Mouse (Mus musculus) urinary bladder, postnatal 4 days (tissue): Measurements from ENCODE around the gene Adgrg6.

Source experiments
- DNase-seq, 2 experiments: peaks; one replicate each; pipeline ENCODE4 v3.0.0; 2021 to 2022; ENCODE audit warnings: low spot score in 2 of 2

The Adgrg6 gene

DNA sequence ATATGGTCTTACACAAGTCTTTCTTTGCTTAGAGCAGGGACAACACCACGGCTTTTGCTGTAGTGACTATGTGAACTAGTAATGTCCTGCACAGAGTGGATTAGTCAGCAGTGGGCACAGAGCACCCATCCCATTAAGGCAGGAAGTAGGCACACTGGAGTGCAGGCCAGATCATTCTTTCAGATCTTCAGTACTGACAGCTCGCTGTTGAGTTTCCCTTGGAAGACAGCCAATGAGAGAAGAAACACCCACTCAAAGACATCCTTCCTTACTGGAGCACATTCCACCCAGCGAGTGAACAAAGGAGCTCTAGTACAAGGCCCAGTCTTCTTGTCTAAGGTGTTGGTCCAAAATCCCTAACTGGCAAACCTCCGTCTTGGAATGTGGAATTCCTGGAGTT, 53.6 kb downstream of the Adgrg6 start:
- no peak for DNase-seq

DNA sequence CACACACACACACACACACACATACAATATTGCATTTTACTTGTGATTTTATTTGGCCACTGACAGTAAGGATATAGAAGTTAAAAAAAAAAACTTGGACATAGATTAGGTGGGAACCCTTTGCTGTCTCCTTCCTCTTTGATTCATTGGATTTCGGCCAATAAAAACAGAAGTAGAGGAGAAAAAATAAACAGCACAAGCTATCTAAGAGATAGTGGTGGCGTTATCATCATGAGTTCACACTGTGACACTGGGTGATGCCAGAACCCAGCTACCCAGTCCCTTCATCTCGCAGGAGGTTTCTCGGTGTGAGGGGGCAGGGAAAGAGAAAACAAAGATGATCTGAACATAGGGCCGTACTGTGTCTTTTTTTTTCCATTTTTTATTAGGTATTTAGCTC, 62.2 kb downstream of the Adgrg6 start:
- no peak for DNase-seq

DNA sequence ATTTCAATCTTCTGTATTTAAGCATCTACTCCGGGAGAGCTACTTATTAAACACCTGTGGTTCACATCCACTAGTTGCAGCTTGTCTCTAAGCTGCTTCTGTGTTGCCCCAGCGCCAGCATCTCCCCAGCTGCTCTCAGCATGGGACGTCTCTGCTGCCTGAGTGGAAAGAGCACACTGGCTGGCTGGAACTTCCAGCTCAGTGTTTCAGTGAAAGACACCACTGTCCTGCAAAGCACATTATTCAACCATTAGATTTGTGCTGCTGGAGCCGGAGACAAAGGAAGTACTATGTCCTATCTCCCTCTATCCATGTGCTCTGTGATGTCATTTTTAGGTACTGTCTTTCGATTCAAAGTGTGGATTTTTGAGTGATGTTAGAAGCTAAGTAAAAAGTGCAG, 63.0 kb downstream of the Adgrg6 start:
- no peak for DNase-seq

DNA sequence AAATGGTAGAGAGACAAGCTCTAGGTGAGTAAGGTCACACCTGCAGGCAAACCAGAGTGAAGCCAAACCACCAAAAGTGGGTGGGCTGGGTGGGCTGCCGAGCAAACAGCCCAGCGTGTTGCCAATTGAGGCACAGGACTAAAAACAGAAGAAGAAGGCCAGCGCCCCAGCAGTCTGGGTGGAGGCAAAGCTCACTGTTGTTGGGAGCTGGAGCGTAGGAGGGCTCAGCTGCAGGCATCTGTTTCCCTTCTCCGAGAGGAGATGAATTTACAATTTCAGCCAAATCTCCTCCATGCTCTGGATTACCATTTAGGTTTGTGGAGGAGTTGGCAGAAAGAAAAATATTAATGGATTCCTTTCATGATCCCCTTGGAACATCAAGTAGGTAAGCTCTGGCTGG, 64.5 kb downstream of the Adgrg6 start:
- DNase-seq = no peak

DNA sequence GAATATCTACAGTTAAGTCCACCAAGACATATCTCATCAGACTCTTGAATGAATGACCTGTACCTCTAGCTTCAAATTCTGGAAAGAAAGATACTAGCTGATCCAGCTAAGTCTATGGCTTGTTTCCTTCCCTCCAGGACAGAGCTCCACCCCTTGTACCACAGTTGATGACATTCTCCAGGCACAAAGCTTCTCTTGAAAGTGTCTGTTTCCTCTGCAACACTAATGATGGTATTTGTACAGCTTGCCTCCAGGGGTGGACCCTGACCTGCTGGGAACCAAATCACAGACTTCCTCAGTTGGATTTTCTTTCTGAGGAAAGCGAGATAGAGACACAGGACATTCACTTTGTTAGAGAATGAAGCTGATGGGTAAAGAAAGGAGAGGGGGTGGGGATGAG, 69.1 kb downstream of the Adgrg6 start:
- no peak for DNase-seq

DNA sequence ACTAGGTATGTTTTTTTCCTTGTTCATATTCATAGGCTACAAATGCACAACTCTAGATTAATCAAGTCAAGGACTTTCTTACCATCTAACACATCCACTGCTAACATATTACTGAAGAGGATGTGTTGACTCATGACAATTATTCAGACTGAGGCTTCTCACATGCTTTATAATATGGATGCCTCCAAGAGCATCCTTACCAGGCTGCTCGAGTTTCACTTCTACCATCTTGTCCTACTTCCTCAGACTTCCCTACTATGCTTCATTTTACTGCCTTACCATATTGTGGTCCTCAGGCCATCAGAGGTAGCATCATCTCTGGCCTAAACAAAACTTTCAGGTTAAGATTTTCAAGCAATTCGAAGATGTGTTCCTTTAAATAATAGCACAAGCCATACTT, 69.8 kb downstream of the Adgrg6 start:
- no peak for DNase-seq

GRCm38 (mm10) chr10:14474541-14475305, 70.7 kb downstream of the Adgrg6 start:
- DNase-seq = no peak

DNA sequence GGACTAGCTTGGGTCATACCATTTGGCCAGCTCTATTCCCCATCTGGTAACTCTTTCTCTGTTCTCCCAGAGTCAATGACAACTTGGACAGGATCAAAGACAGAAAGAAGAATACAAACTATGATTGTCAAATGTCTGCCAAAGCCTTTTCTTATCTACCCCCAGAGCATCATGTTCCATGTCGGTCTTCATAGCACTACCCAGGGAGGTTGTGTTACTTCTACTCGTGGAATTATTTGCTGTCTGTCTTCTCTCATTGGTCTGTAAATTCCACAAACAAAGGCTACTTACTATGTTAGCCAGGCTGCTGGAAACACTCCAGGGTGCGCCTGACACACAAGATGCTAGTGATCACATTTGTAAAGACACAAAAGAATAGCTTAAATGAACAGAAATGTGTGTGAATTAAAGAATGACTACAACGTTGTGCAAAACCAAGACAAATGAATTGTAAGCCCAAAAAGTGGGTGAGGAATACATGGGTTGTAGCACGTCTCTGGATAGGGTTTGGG, 74.4 kb downstream of the Adgrg6 start:
- no peak for DNase-seq

DNA sequence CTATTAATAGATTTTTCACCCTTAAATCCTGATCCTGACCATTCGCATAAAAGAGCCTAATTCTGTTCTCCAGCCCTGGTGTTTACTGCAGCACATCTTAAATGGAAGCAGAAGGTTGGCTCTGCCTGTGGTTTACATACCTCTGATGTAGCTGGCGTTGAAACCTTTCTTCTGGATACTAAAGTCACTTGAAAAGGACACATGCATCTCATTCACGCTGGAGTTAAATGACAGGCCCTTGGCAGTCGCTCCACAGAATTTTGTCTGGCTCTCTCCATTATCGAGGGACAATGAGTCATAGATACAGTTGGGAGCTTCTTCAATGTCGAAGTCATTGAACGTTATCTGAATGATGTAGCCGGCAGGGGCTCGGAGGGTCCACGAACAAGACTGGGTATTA, 76.8 kb downstream of the Adgrg6 start:
- DNase-seq = no peak

DNA sequence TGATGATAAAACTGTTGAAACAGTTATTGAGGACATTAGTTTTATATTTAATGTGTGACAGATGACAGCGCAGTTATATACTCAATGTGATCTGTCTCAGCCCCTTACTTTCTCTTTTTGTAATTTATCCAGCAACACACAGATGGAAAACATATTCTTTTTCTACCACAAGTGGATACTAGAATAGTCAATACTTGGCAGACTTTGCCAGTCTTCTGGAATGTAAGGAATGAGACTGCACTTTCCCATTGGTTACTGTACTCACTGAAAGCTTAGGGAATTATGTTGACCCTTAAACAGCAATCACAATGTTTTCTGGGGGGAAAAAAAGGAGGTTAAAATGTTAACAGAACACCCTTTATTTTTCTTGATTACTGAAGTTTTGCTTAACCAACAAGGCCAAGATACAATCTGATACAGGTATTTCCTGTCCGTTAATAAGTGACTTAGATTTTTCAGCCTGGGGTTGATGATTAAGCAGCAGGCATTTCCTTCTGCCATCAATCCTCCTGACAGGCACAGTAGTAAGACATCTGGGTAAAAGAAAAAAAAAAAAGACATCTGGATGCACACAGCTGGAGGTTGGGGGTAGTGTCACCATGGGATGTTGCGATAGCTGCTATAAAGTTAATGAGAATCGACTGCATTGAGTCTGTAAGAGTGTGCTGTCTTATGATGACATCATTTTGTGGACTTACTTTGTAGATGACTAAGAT, 81.5 kb downstream of the Adgrg6 start:
- no peak for DNase-seq

DNA sequence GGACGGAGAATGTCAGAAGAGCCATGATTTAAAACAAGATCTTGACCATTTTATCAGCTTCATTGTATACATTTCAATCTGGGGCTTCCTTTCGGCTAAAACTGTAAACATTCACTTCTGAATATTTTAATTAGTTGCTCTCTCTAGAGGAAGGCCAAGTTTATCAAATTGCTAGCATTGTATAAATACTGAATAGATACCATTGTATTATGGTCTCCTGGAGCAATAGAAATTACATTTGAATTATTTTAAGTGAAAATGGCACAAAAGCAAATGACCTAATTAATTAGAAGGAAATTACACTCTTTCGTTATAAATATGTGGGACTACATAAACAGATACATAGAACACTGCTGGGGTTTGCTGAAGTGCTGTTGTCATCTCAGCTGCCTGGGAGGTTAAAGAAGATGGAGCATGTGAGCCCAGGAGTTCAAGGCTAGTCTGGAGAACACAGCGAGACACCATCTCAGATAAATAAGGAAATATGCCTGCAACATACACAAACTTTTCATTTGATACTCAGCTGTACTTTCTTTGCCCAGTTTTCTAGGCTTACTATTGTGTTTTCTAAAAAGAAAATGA, 84.4 kb downstream of the Adgrg6 start:
- no peak for DNase-seq

DNA sequence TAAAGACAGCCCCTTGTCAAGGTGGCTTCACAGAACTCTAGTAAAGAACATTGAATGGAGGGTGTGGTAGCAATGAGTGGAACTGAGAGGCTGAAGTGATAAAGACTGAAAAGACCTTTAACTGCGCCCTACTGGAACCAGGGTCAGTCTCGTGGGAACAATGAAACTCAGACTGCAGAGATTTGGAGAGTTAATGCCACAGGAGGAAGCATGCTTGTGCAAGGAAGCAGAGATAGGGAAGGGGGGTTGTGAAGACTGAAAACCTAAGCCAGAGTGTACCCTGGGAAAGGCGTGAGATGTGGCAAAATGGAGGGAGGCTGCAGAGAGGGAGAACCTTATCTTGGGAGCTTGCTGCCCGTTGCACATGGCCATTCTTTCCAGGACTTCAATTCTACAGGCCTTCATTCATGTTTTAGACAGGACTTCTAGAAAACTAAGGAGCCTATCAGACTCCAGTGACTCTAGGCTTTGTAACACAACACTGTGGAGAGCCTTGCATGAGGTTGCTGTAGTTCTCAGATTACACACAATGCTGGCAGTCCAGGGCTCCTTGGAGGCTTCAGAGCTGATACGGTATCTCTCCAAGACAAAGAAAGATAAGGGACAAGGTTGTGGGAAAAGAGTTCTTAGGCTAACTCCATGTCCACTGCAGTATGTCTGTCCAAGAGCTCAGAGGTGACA, 85.1 kb downstream of the Adgrg6 start:
- DNase-seq = no peak

- DNase-seq = no peak
Measured at GRCm38 (mm10) chr10:14459819-14460218, 85.6 kb downstream of the Adgrg6 start.

- no peak for DNase-seq
Measured at GRCm38 (mm10) chr10:14459330-14459729, 86.1 kb downstream of the Adgrg6 start.

- no peak for DNase-seq
Measured at GRCm38 (mm10) chr10:14454481-14454880, 91.0 kb downstream of the Adgrg6 start.

- no peak for DNase-seq
Measured at GRCm38 (mm10) chr10:14451811-14452210, 93.6 kb downstream of the Adgrg6 start.

GRCm38 (mm10) chr10:14450073-14450472, 95.4 kb downstream of the Adgrg6 start:
- no peak for DNase-seq

GRCm38 (mm10) chr10:14445590-14446291, 99.7 kb downstream of the Adgrg6 start:
- DNase-seq = no peak

DNA sequence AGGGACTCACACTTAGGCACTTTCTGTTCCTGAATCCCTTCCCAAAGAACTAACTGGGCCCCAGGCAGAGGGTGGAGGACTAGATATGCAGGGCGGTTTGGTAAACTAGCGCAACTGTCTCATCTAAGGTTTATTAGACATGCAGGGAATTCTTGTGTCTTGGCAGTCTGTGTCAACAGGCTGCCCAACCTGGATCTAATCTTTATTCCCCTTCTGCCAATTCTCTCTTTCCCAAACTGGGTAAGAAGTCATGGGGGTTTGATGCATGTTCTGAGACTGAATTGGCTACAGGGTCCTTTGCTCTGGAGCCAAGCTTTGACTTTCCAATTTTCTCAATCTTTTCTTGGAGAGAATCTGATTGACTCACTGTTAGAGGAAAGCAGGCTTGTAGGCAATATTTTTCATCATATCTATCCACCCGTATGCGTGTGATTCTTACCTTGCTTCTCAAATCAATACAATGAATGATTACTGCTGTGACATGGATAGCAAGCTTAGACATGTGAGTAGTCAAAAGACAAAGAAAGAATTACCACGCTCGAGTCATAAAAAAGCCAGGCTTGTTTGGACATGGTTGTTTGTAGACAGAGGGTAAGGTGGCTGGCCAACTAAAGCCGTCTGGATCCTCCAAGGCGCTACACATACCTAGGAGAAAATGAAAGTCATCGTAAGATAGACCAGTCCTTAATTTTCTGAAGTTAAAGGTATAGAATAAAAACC, 104.4 kb downstream of the Adgrg6 start:
- DNase-seq = no peak

- DNase-seq = no peak
Measured at GRCm38 (mm10) chr10:14404070-14404469, 141.4 kb downstream of the Adgrg6 start.

DNA sequence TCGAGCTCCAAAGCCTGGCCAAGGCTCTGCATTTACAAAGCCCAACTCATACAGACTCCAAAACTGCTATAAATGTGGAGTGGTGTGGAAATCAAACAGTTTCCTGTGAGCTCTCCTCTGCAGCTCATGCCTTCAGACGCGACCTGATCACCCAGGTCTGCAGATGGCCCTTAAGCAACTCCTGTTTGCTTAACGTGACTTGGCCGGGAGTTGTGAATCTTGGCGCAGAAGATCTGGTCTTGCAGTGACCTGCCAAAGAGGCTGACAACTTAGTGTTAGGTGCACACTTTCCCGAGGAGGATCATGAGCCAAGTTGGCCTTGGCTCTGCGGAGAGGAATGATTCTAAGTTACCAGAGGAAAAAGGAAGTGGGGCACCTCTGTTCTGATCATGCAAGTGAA, 143.7 kb downstream of the Adgrg6 start:
- no peak for DNase-seq
